Comparison of ENCODE assay signal across 8 mouse cellular contexts in the genomic region with DNA sequence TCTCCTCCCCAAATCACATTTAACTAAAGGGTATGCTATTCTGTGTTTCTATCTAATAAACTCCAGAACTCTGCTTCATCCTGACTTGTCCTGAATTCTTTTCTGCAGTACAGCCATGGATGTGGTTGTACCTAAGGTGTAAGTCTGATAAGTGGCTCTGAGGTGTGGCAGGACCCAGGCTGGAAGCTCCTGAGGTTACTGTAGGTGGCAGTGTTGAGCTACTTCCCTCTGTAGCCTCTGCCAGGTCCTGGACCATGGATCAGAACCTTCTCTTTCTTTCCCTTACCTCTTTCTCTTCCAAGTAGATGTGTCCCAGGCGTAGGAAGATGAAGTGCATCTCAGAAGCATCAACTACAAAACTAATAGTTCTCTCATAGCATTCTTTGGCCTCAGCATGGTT. TPM values are rescaled to one million over a fixed set of nuclear protein-coding genes. Genes with fewer than 3 reads are reported as not detected.
DNase-seq lines count a peak whose midpoint lies in the region.

No protein-coding gene starts in this region.

- peak; percentile 60 to 65 for DNase-seq in cerebellum, postnatal 10 days
- no peak for DNase-seq in cerebellum, adult 9-10 months
- DNase-seq in left cerebral cortex, adult 18-20 months (ENCODE audit: low spot score in 2 of 2) = peak; percentile 42 to 44
- no peak for DNase-seq in left cerebral cortex, adult 8-10 months (ENCODE audit: low spot score in 2 of 2)
- DNase-seq in R1 (ENCODE audit: low read depth, low spot score) = peak; percentile 69
- DNase-seq in kidney, postnatal 14 days = peak; percentile 50
- peak; percentile 51 for DNase-seq in naive thymus-derived CD4-positive, alpha-beta T cell, adult 2 months (ENCODE audit: low read depth)
- DNase-seq in testis, postnatal 14 days (ENCODE audit: low spot score) = no peak

RNA-seq across cellular contexts. Expression of a gene that starts 6.6 kb away (rescaled TPM):
- 10 to 100 TPM; 34.1 to 35.1 TPM for total RNA-seq in left cerebral cortex, adult 18-20 months (2021)
- total RNA-seq in left cerebral cortex, adult 8-10 months (2022) = 10 to 100 TPM; 30.2 to 36.4 (median 33.9) TPM

RNA-seq across cellular contexts. Expression of a gene that starts 11.4 kb away (rescaled TPM):
- total RNA-seq in left cerebral cortex, adult 18-20 months (2021) = 10 to 100 TPM; 29.4 to 32.5 TPM
- total RNA-seq in left cerebral cortex, adult 8-10 months (2022) = 10 to 100 TPM; 24.9 to 33.6 (median 28.6) TPM

RNA-seq across cellular contexts. Expression of a gene that starts 52.0 kb away (rescaled TPM):
- total RNA-seq in left cerebral cortex, adult 18-20 months (2021) = 1 to 10 TPM; 1.7 to 2.4 TPM
- total RNA-seq in left cerebral cortex, adult 8-10 months (2022) = 1 to 10 TPM; 3.1 to 4.1 (median 3.5) TPM

RNA-seq across cellular contexts. Expression of a gene that starts 52.1 kb away (rescaled TPM):
- total RNA-seq in left cerebral cortex, adult 18-20 months (2021) = 10 to 100 TPM; 41.9 to 51.4 TPM
- total RNA-seq in left cerebral cortex, adult 8-10 months (2022) = 10 to 100 TPM; 45.3 to 49.3 (median 47.8) TPM

RNA-seq across cellular contexts. Expression of a gene that starts 52.1 kb away (rescaled TPM):
- total RNA-seq in left cerebral cortex, adult 18-20 months (2021) = 10 to 100 TPM; 32.4 to 39.2 TPM
- 10 to 100 TPM; 34.6 to 39.1 (median 36.5) TPM for total RNA-seq in left cerebral cortex, adult 8-10 months (2022)

Comparison
In these comparisons a context has a peak if more than half of its experiments do, and no peak if none do; other contexts are left out.
1. DNase-seq: peak in cerebellum, postnatal 10 days (2 of 2), left cerebral cortex, adult 18-20 months (2 of 2), R1 (single experiment), kidney, postnatal 14 days (single experiment) and naive thymus-derived CD4-positive, alpha-beta T cell, adult 2 months (single experiment); none in cerebellum, adult 9-10 months (single experiment), left cerebral cortex, adult 8-10 months (0 of 2) and testis, postnatal 14 days (single experiment).